Mouse (Mus musculus): ENCODE data around the gene Sirt2. TPM values are rescaled to one million over a fixed set of nuclear protein-coding genes. Genes with fewer than 3 reads are reported as not detected.

The Sirt2 gene
- polyA plus RNA-seq, 1 experiment, result 100.0 TPM

- TF ChIP-seq CEBPB (IDR thresholded peaks at IDR 0.05; ENCODE audit: insufficient read depth, poor library complexity, severe bottlenecking) (no peak), REST (IDR thresholded peaks at IDR 0.05; ENCODE audit: insufficient read depth, insufficient read length) (no peak), TCF12 (IDR thresholded peaks at IDR 0.05; ENCODE audit: insufficient read depth, poor library complexity, severe bottlenecking) (no peak), E2F4 (IDR thresholded peaks at IDR 0.05; ENCODE audit: insufficient read depth) (no peak), POLR2AphosphoS2 (IDR thresholded peaks at IDR 0.05; ENCODE audit: insufficient read length, low read depth) (no peak), TCF3 (IDR thresholded peaks at IDR 0.05; ENCODE audit: insufficient read length, low read depth) (no peak), USF1 (IDR thresholded peaks at IDR 0.05; ENCODE audit: low read depth) (no peak), MAX (IDR thresholded peaks at IDR 0.05; ENCODE audit: low read depth) (no peak), POLR2A (IDR thresholded peaks at IDR 0.05; ENCODE audit: insufficient read length, low read depth) (no peak), MYOG (IDR thresholded peaks at IDR 0.05; ENCODE audit: control insufficient read depth in 1 of 3, insufficient read depth in 1 of 3, insufficient read length in 2 of 3, low read depth in 2 of 3) (no peak), MYOD1 (IDR thresholded peaks at IDR 0.05; ENCODE audit: control insufficient read depth in 1 of 3, insufficient read length in 2 of 3, low read depth in 2 of 3) (no peak), SRF (IDR thresholded peaks at IDR 0.05; ENCODE audit: control insufficient read depth, insufficient read length, low read depth) (no peak)
- no peaks in the 10 kb centered on the region for H3K36me3 ChIP-seq (ENCODE audit: control insufficient read depth, insufficient read depth)
- H3K4me2 ChIP-seq (ENCODE audit: low read depth), result no peak overlapping the region
- H3K27me3 ChIP-seq (ENCODE audit: control insufficient read depth, insufficient read depth, insufficient read length), result no peaks in the 10 kb centered on the region
- no peaks in the 10 kb centered on the region for H3K79me2 ChIP-seq (ENCODE audit: control insufficient read depth, insufficient read depth)
- no peak overlapping the region for H3K4me3 ChIP-seq
- no peak overlapping the region for H3ac ChIP-seq (ENCODE audit: control insufficient read depth, insufficient read length)
Measured at GRCm38 (mm10) chr7:28829821-28830220, 63.3 kb downstream of the Sirt2 start.

- Histone ChIP-seq H3ac (ENCODE audit: control insufficient read depth, insufficient read length) (no peak overlapping the region), H3K36me3 (ENCODE audit: control insufficient read depth, insufficient read depth) (no peaks in the 10 kb centered on the region)
- TF ChIP-seq TCF3 (IDR thresholded peaks at IDR 0.05; ENCODE audit: insufficient read length, low read depth), result no peak
- no peak for TF ChIP-seq MAX (IDR thresholded peaks at IDR 0.05; ENCODE audit: low read depth)
- TF ChIP-seq USF1 (IDR thresholded peaks at IDR 0.05; ENCODE audit: low read depth), result no peak
- TF ChIP-seq E2F4 (IDR thresholded peaks at IDR 0.05; ENCODE audit: insufficient read depth), result no peak
- no peak for TF ChIP-seq POLR2AphosphoS2 (IDR thresholded peaks at IDR 0.05; ENCODE audit: insufficient read length, low read depth)
- TF ChIP-seq POLR2A (IDR thresholded peaks at IDR 0.05; ENCODE audit: insufficient read length, low read depth), result no peak
- no peak for TF ChIP-seq REST (IDR thresholded peaks at IDR 0.05; ENCODE audit: insufficient read depth, insufficient read length)
- TF ChIP-seq MYOD1 (IDR thresholded peaks at IDR 0.05; ENCODE audit: control insufficient read depth in 1 of 3, insufficient read length in 2 of 3, low read depth in 2 of 3), result no peak
- no peak for TF ChIP-seq SRF (IDR thresholded peaks at IDR 0.05; ENCODE audit: control insufficient read depth, insufficient read length, low read depth)
- TF ChIP-seq TCF12 (IDR thresholded peaks at IDR 0.05; ENCODE audit: insufficient read depth, poor library complexity, severe bottlenecking), result no peak
- TF ChIP-seq CEBPB (IDR thresholded peaks at IDR 0.05; ENCODE audit: insufficient read depth, poor library complexity, severe bottlenecking), result no peak
- no peak for TF ChIP-seq MYOG (IDR thresholded peaks at IDR 0.05; ENCODE audit: control insufficient read depth in 1 of 3, insufficient read depth in 1 of 3, insufficient read length in 2 of 3, low read depth in 2 of 3)
Measured at GRCm38 (mm10) chr7:28830981-28831380, 64.4 kb downstream of the Sirt2 start.

GRCm38 (mm10) chr7:28831411-28832125 is 65.0 kb downstream of the Sirt2 start:
- Histone ChIP-seq H3K4me2 (ENCODE audit: low read depth) (no peak overlapping the region), H3K79me2 (ENCODE audit: control insufficient read depth, insufficient read depth) (no peaks in the 10 kb centered on the region), H3K36me3 (ENCODE audit: control insufficient read depth, insufficient read depth) (no peaks in the 10 kb centered on the region), H3K27me3 (ENCODE audit: control insufficient read depth, insufficient read depth, insufficient read length) (no peaks in the 10 kb centered on the region), H3ac (ENCODE audit: control insufficient read depth, insufficient read length) (no peak overlapping the region), H3K4me3 (no peak overlapping the region)
- no peak for TF ChIP-seq TCF3 (IDR thresholded peaks at IDR 0.05; ENCODE audit: insufficient read length, low read depth)
- no peak for TF ChIP-seq MAX (IDR thresholded peaks at IDR 0.05; ENCODE audit: low read depth)
- no peak for TF ChIP-seq E2F4 (IDR thresholded peaks at IDR 0.05; ENCODE audit: insufficient read depth)
- TF ChIP-seq CEBPB (IDR thresholded peaks at IDR 0.05; ENCODE audit: insufficient read depth, poor library complexity, severe bottlenecking), result no peak

More at GRCm38 (mm10) chr7:28830981-28831380, 64.4 kb downstream of the Sirt2 start:
- Histone ChIP-seq H3K27me3 (ENCODE audit: control insufficient read depth, insufficient read depth, insufficient read length) (no peaks in the 10 kb centered on the region), H3K4me2 (ENCODE audit: low read depth) (no peak overlapping the region), H3K4me3 (no peak overlapping the region), H3K79me2 (ENCODE audit: control insufficient read depth, insufficient read depth) (no peaks in the 10 kb centered on the region)

GRCm38 (mm10) chr7:28832137-28832536 is 65.6 kb downstream of the Sirt2 start:
- no peaks in the 10 kb centered on the region for H3K36me3 ChIP-seq (ENCODE audit: control insufficient read depth, insufficient read depth)
- no peak overlapping the region for H3K4me2 ChIP-seq (ENCODE audit: low read depth)
- H3K4me3 ChIP-seq, result no peak overlapping the region
- TF ChIP-seq USF1 (IDR thresholded peaks at IDR 0.05; ENCODE audit: low read depth), result no peak
- no peak for TF ChIP-seq POLR2AphosphoS2 (IDR thresholded peaks at IDR 0.05; ENCODE audit: insufficient read length, low read depth)
- TF ChIP-seq MYOG (IDR thresholded peaks at IDR 0.05; ENCODE audit: control insufficient read depth in 1 of 3, insufficient read depth in 1 of 3, insufficient read length in 2 of 3, low read depth in 2 of 3), result no peak
- H3ac ChIP-seq (ENCODE audit: control insufficient read depth, insufficient read length), result no peak overlapping the region
- H3K79me2 ChIP-seq (ENCODE audit: control insufficient read depth, insufficient read depth), result no peaks in the 10 kb centered on the region
- no peaks in the 10 kb centered on the region for H3K27me3 ChIP-seq (ENCODE audit: control insufficient read depth, insufficient read depth, insufficient read length)

GRCm38 (mm10) chr7:28833723-28834347 is 67.3 kb downstream of the Sirt2 start, which contains the start of gene Lgals4:
Gene Lgals4, plus strand, starts transcription at chr7:28833854.
- Histone ChIP-seq H3K4me3 (no peak within 1 kb of the TSS), H3ac (ENCODE audit: control insufficient read depth, insufficient read length) (no peak within 1 kb of the TSS), H3K79me2 (ENCODE audit: control insufficient read depth, insufficient read depth) (no peaks in the 10 kb centered on the region), H3K36me3 (ENCODE audit: control insufficient read depth, insufficient read depth) (no peaks in the 10 kb centered on the region), H3K27me3 (ENCODE audit: control insufficient read depth, insufficient read depth, insufficient read length) (no peaks in the 10 kb centered on the region), H3K4me2 (ENCODE audit: low read depth) (no peak within 1 kb of the TSS)
- TF ChIP-seq E2F4 (IDR thresholded peaks at IDR 0.05; ENCODE audit: insufficient read depth), result no peak
- TF ChIP-seq SRF (IDR thresholded peaks at IDR 0.05; ENCODE audit: control insufficient read depth, insufficient read length, low read depth), result no peak
- TF ChIP-seq CEBPB (IDR thresholded peaks at IDR 0.05; ENCODE audit: insufficient read depth, poor library complexity, severe bottlenecking), result no peak
- no peak for TF ChIP-seq TCF12 (IDR thresholded peaks at IDR 0.05; ENCODE audit: insufficient read depth, poor library complexity, severe bottlenecking)
- no peak for TF ChIP-seq TCF3 (IDR thresholded peaks at IDR 0.05; ENCODE audit: insufficient read length, low read depth)
- peak in 2 of 3 experiments; percentile 50 to 77 for TF ChIP-seq MYOD1 (IDR thresholded peaks at IDR 0.05; ENCODE audit: control insufficient read depth in 1 of 3, insufficient read length in 2 of 3, low read depth in 2 of 3)
- no peak for TF ChIP-seq USF1 (IDR thresholded peaks at IDR 0.05; ENCODE audit: low read depth)
- TF ChIP-seq POLR2AphosphoS2 (IDR thresholded peaks at IDR 0.05; ENCODE audit: insufficient read length, low read depth), result peak; percentile 52
- peak in 2 of 3 experiments; percentile 67 to 87 for TF ChIP-seq MYOG (IDR thresholded peaks at IDR 0.05; ENCODE audit: control insufficient read depth in 1 of 3, insufficient read depth in 1 of 3, insufficient read length in 2 of 3, low read depth in 2 of 3)

Measured in myocyte (in vitro differentiated cells).